Mouse (Mus musculus) midbrain, embryonic 14.5 days (tissue): Measurements from ENCODE around the gene Ak1. TPM values are rescaled to one million over a fixed set of nuclear protein-coding genes. Genes with fewer than 3 reads are reported as not detected.

ENCODE experiments used
- ATAC-seq: fragments of 200-750 bp; cut with Nextera tagmentation; 2 replicates; pipeline ENCODE4 v1.8.0; 2017; ENCODE audit warnings: moderate number of reproducible peaks, moderate library complexity; ENCODE audit not compliant: low FRiP score, low TSS enrichment
- DNase-seq: peaks from one replicate; pipeline ENCODE4 v3.0.0-alpha.2; 2015
- H3K27ac ChIP-seq: fragments of 300-500 bp; sonication (generic); replicated peaks from 2 replicates; pipeline ENCODE4 v1.5.1; 2014; ENCODE audit warnings: mild to moderate bottlenecking, low read depth, low read length, moderate library complexity
- H3K27me3 ChIP-seq: fragments of 300-500 bp; sonication (generic); 2 replicates; pipeline ENCODE4 v1.6.1; 2014; ENCODE audit warnings: low read length, control low read depth, mixed read lengths; ENCODE audit not compliant: control insufficient read depth, insufficient read depth
- H3K36me3 ChIP-seq: fragments of 300-500 bp; sonication (generic); 2 replicates; pipeline ENCODE4 v1.6.1; 2014; ENCODE audit warnings: low read length, control low read depth; ENCODE audit not compliant: control insufficient read depth, insufficient read depth
- H3K4me1 ChIP-seq: fragments of 300-500 bp; sonication (generic); 2 replicates; pipeline ENCODE4 v1.6.1; 2014; ENCODE audit warnings: mild to moderate bottlenecking, antibody characterized with exemption, low read length, control low read depth; ENCODE audit not compliant: control insufficient read depth, insufficient read depth
- H3K4me2 ChIP-seq: fragments of 300-500 bp; sonication (generic); 2 replicates; pipeline ENCODE4 v1.6.1; 2014; ENCODE audit warnings: mild to moderate bottlenecking, low read length, moderate library complexity
- H3K4me3 ChIP-seq: fragments of 300-500 bp; sonication (generic); replicated peaks from 2 replicates; pipeline ENCODE4 v1.5.1; 2014; ENCODE audit warnings: low read depth, low read length
- H3K9ac ChIP-seq: fragments of 300-500 bp; sonication (generic); replicated peaks from 2 replicates; pipeline ENCODE4 v1.6.1; 2014; ENCODE audit warnings: mild to moderate bottlenecking, low read length, moderate library complexity
- H3K9me3 ChIP-seq: fragments of 300-500 bp; sonication (generic); 2 replicates; pipeline ENCODE4 v1.6.1; 2016; ENCODE audit warnings: low read length, control low read depth, mixed read lengths; ENCODE audit not compliant: control insufficient read depth
- whole genome bisulfite sequencing: fragments of 180-500 bp; shearing (Covaris S2); extraction: QIAGEN DNeasy Blood & Tissue Kit; methylation state at CpG from one replicate; pipeline ENCODE4 v1.1.7; 2014; 5-methylcytosine and 5-hydroxymethylcytosine counted together
- polyA plus RNA-seq: library from polyadenylated mRNA; unstranded; fragments of >200 nt; fragmentation: Nextera tagmentation; extraction: Ambion mirVana; gene quantifications from 2 replicates; pipeline ENCODE4 v1.2.1, GENCODE M21; 2014

Ak1 gene
- polyA plus RNA-seq, 1 experiment from 2014 or later, result 69.2 TPM

- H3K4me3 ChIP-seq, result 0 out of 2 replicates have a peak within 1 kb of the TSS, but pooled peaks have one; percentile 7
- WGBS, result 58% methylated on average over 31 of the region's 31 CpGs
- no peaks in the 10 kb centered on the region for H3K36me3 ChIP-seq
- no peaks in the 10 kb centered on the region for H3K9me3 ChIP-seq
- no peak within 1 kb of the TSS for H3K4me2 ChIP-seq
- ATAC-seq (no peak), DNase-seq (no peak)
- H3K4me1 ChIP-seq, result no peaks in the 10 kb centered on the region
- no peak within 1 kb of the TSS for H3K9ac ChIP-seq
- H3K27ac ChIP-seq, result no peak within 1 kb of the TSS
- no peaks in the 10 kb centered on the region for H3K27me3 ChIP-seq
These were observed 25.0 kb downstream of the Ak1 start, which contains the start of gene Eng for GRCm38 (mm10) chr2:32646379-32647056. Gene Eng (plus strand): TSS chr2:32646595.

GRCm38 (mm10) chr2:32647366-32647765, 25.8 kb downstream of the Ak1 start:
- ATAC-seq (no peak), DNase-seq (no peak)
- Histone ChIP-seq H3K27ac (no peak overlapping the region), H3K4me2 (no peak overlapping the region), H3K9ac (no peak overlapping the region), H3K27me3 (no peaks in the 10 kb centered on the region), H3K36me3 (no peaks in the 10 kb centered on the region), H3K4me1 (no peaks in the 10 kb centered on the region), H3K9me3 (no peaks in the 10 kb centered on the region), H3K4me3 (no peak overlapping the region)
- 90% methylated on average over 7 of the region's 7 CpGs for WGBS

- Histone ChIP-seq H3K27ac (no peak overlapping the region), H3K4me2 (no peak overlapping the region), H3K36me3 (no peaks in the 10 kb centered on the region), H3K9ac (no peak overlapping the region), H3K9me3 (no peaks in the 10 kb centered on the region), H3K4me1 (no peaks in the 10 kb centered on the region), H3K4me3 (no peak overlapping the region), H3K27me3 (no peaks in the 10 kb centered on the region)
- 62% methylated on average over 7 of the region's 7 CpGs for WGBS
- no peak for ATAC-seq
- no peak for DNase-seq
These were observed 32.2 kb downstream of the Ak1 start for GRCm38 (mm10) chr2:32653764-32654163.

- H3K27ac ChIP-seq, result no peak overlapping the region; the same call in 1 of the 2 replicates
- no peaks in the 10 kb centered on the region for H3K9me3 ChIP-seq
- ATAC-seq (no peak), DNase-seq (no peak)
- WGBS, result 82% methylated on average over 14 of the region's 14 CpGs
- H3K9ac ChIP-seq, result no peak overlapping the region
- no peak overlapping the region for H3K4me3 ChIP-seq
- no peaks in the 10 kb centered on the region for H3K36me3 ChIP-seq
- H3K4me2 ChIP-seq, result no peak overlapping the region
- no peaks in the 10 kb centered on the region for H3K27me3 ChIP-seq
- no peaks in the 10 kb centered on the region for H3K4me1 ChIP-seq
These were observed 33.3 kb downstream of the Ak1 start for GRCm38 (mm10) chr2:32654743-32655393.

GRCm38 (mm10) chr2:32655394-32655744, 33.8 kb downstream of the Ak1 start:
- no peaks in the 10 kb centered on the region for H3K36me3 ChIP-seq
- H3K9ac ChIP-seq, result no peak overlapping the region
- no peak for DNase-seq
- H3K4me3 ChIP-seq, result no peak overlapping the region
- no peak for ATAC-seq
- H3K4me2 ChIP-seq, result no peak overlapping the region
- H3K27ac ChIP-seq, result no peak overlapping the region; the same call in 1 of the 2 replicates
- no peaks in the 10 kb centered on the region for H3K27me3 ChIP-seq
- 91% methylated on average over 3 of the region's 3 CpGs for WGBS
- H3K9me3 ChIP-seq, result no peaks in the 10 kb centered on the region
- H3K4me1 ChIP-seq, result no peaks in the 10 kb centered on the region

- Histone ChIP-seq H3K4me1 (no peaks in the 10 kb centered on the region), H3K36me3 (no peaks in the 10 kb centered on the region), H3K4me3 (no peak overlapping the region), H3K27ac (no peak overlapping the region), H3K4me2 (no peak overlapping the region), H3K9ac (no peak overlapping the region), H3K9me3 (no peaks in the 10 kb centered on the region), H3K27me3 (no peaks in the 10 kb centered on the region)
- DNase-seq (no peak), ATAC-seq (no peak)
- WGBS, result 78% methylated on average over 12 of the region's 12 CpGs
These were observed 34.3 kb downstream of the Ak1 start for GRCm38 (mm10) chr2:32655826-32656225.

- Histone ChIP-seq H3K9ac (no peak overlapping the region), H3K36me3 (no peaks in the 10 kb centered on the region), H3K27ac (no peak overlapping the region), H3K4me3 (no peak overlapping the region), H3K4me2 (no peak overlapping the region), H3K9me3 (no peaks in the 10 kb centered on the region), H3K4me1 (no peaks in the 10 kb centered on the region), H3K27me3 (no peaks in the 10 kb centered on the region)
- DNase-seq, result no peak
- whole genome bisulfite sequencing, result 97% methylated on average over 2 of the region's 2 CpGs
- no peak for ATAC-seq
These were observed 37.3 kb downstream of the Ak1 start for GRCm38 (mm10) chr2:32658873-32659272.

GRCm38 (mm10) chr2:32661509-32662107, 40.0 kb downstream of the Ak1 start:
- no peak; the same call in 1 of the 2 replicates for ATAC-seq
- 65% methylated on average over 7 of the region's 7 CpGs for WGBS
- H3K27me3 ChIP-seq, result no peaks in the 10 kb centered on the region
- no peaks in the 10 kb centered on the region for H3K36me3 ChIP-seq
- H3K4me3 ChIP-seq, result no peak overlapping the region
- no peaks in the 10 kb centered on the region for H3K4me1 ChIP-seq
- H3K9me3 ChIP-seq, result no peaks in the 10 kb centered on the region
- DNase-seq, result no peak
- no peak overlapping the region for H3K4me2 ChIP-seq
- no peak overlapping the region for H3K9ac ChIP-seq
- H3K27ac ChIP-seq, result no peak overlapping the region

- Histone ChIP-seq H3K4me2 (no peak overlapping the region), H3K9ac (no peak overlapping the region), H3K9me3 (no peaks in the 10 kb centered on the region), H3K27ac (no peak overlapping the region), H3K4me1 (no peaks in the 10 kb centered on the region), H3K27me3 (no peaks in the 10 kb centered on the region), H3K4me3 (no peak overlapping the region), H3K36me3 (no peaks in the 10 kb centered on the region)
- no peak for ATAC-seq
- no peak for DNase-seq
- WGBS, result 56% methylated on average over 5 of the region's 5 CpGs
These were observed 40.7 kb downstream of the Ak1 start for GRCm38 (mm10) chr2:32662291-32662690.
